Mouse (Mus musculus): ENCODE measurements around the gene Pkp1. TPM values are rescaled to one million over a fixed set of nuclear protein-coding genes. Genes with fewer than 3 reads are reported as not detected.
A peak's percentile ranks its signal among the peaks of the same experiment; 100 is the strongest.

Gene Pkp1
- polyA plus RNA-seq, 1 experiment: not detected

GRCm38 (mm10) chr1:135946247-135946646 is 27.2 kb upstream of the Pkp1 start:
- no peaks in the 10 kb centered on the region for H3K9me3 ChIP-seq (replicated peaks; ENCODE audit: control insufficient read depth, insufficient read depth, low read length, poor library complexity, severe bottlenecking)
- no peaks in the 10 kb centered on the region for H3K36me3 ChIP-seq (ENCODE audit: control insufficient read depth, insufficient read depth, low read length, poor library complexity, severe bottlenecking)
- H3K4me3 ChIP-seq (ENCODE audit: low read depth, low read length): no peak overlapping the region
- no peaks in the 10 kb centered on the region for H3K27me3 ChIP-seq (ENCODE audit: control insufficient read depth, insufficient read depth, low read length, poor library complexity, severe bottlenecking)
- TF ChIP-seq POLR2A (IDR thresholded peaks at IDR 0.05; ENCODE audit: insufficient read depth, low read length): no peak
- no peak for TF ChIP-seq CTCF (IDR thresholded peaks at IDR 0.05; ENCODE audit: low read depth, low read length)
- no peak for TF ChIP-seq EP300 (IDR thresholded peaks at IDR 0.05; ENCODE audit: insufficient read depth, low read depth, low read length)
- no peak overlapping the region for H3K9ac ChIP-seq (ENCODE audit: low read depth, poor library complexity, severe bottlenecking)
- no peaks in the 10 kb centered on the region for H3K4me1 ChIP-seq (ENCODE audit: control insufficient read depth, insufficient read depth, low read length)
- no peak overlapping the region for H3K27ac ChIP-seq (ENCODE audit: insufficient read depth, low read length)

DNA sequence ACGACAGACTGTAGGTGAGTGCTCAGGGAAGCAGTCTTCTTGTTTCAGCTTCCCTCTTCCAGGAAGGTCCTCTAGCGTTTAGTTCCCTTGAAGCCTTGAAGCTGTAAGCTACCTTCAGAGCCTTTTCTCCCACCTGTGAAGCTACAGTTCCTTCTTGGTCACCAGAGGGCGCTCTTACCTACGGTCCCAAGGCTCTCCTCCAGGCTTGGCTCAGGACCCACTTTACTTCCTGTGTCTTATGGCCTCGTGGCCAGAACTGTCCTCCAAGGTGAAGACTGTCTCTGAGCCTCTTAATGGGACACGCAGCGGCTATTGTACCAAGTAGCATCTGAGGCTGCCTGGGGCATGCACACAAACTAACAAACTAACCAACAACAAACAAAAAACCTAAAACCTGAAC is 26.7 kb upstream of the Pkp1 start:
- H3K27me3 ChIP-seq (ENCODE audit: control insufficient read depth, insufficient read depth, low read length, poor library complexity, severe bottlenecking): no peaks in the 10 kb centered on the region
- no peaks in the 10 kb centered on the region for H3K4me1 ChIP-seq (ENCODE audit: control insufficient read depth, insufficient read depth, low read length)
- no peaks in the 10 kb centered on the region for H3K9me3 ChIP-seq (replicated peaks; ENCODE audit: control insufficient read depth, insufficient read depth, low read length, poor library complexity, severe bottlenecking)
- no peak overlapping the region for H3K4me3 ChIP-seq (ENCODE audit: low read depth, low read length)
- no peaks in the 10 kb centered on the region for H3K36me3 ChIP-seq (ENCODE audit: control insufficient read depth, insufficient read depth, low read length, poor library complexity, severe bottlenecking)
- no peak overlapping the region for H3K27ac ChIP-seq (ENCODE audit: insufficient read depth, low read length)
- TF ChIP-seq POLR2A (IDR thresholded peaks at IDR 0.05; ENCODE audit: insufficient read depth, low read length) (no peak), CTCF (IDR thresholded peaks at IDR 0.05; ENCODE audit: low read depth, low read length) (peak; percentile 92), EP300 (IDR thresholded peaks at IDR 0.05; ENCODE audit: insufficient read depth, low read depth, low read length) (no peak)
- no peak overlapping the region for H3K9ac ChIP-seq (ENCODE audit: low read depth, poor library complexity, severe bottlenecking)

DNA sequence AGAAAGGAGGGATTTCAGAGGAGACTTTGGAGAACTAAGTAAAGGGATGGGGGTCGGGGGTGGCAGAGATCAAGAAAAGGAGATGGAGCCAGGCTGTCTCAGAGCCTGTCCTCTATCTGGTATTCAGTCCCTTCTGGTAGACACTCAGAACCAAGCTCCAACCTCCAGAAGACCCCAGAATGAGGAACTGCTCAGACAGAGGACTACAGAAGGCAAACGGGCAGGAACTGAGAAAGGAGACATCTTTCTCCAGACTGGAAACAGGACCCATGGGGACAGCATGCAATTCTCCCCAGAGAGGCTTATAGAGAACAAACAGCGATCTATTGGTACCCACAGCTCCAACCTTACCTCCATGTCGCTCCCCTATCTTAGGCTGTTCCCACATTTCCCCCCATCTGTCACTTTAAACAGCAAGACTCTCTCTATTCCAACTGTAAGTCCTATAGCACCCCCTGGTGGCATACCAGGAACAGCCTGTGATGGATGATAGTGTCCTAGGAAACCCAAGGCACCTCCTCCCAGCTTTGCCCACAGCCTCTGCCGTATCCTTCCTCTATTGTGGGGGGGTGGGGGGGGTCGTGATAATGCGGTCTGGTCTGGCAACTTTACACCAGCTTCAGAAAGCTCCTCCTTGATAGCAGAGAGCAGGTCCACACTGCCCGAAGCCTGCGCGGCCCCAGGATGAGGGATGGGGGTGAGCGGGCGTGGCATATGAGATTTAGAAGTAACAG is 25.7 kb upstream of the Pkp1 start:
- H3K27me3 ChIP-seq (ENCODE audit: control insufficient read depth, insufficient read depth, low read length, poor library complexity, severe bottlenecking): no peaks in the 10 kb centered on the region
- TF ChIP-seq EP300 (IDR thresholded peaks at IDR 0.05; ENCODE audit: insufficient read depth, low read depth, low read length) (no peak), CTCF (IDR thresholded peaks at IDR 0.05; ENCODE audit: low read depth, low read length) (peak; percentile 53)
- H3K27ac ChIP-seq (ENCODE audit: insufficient read depth, low read length): no peak overlapping the region
- H3K4me1 ChIP-seq (ENCODE audit: control insufficient read depth, insufficient read depth, low read length): no peaks in the 10 kb centered on the region
- no peak overlapping the region for H3K4me3 ChIP-seq (ENCODE audit: low read depth, low read length)
- no peaks in the 10 kb centered on the region for H3K36me3 ChIP-seq (ENCODE audit: control insufficient read depth, insufficient read depth, low read length, poor library complexity, severe bottlenecking)
- H3K9me3 ChIP-seq (replicated peaks; ENCODE audit: control insufficient read depth, insufficient read depth, low read length, poor library complexity, severe bottlenecking): no peaks in the 10 kb centered on the region
- H3K9ac ChIP-seq (ENCODE audit: low read depth, poor library complexity, severe bottlenecking): no peak overlapping the region

- Histone ChIP-seq H3K27me3 (ENCODE audit: control insufficient read depth, insufficient read depth, low read length, poor library complexity, severe bottlenecking) (no peaks in the 10 kb centered on the region), H3K4me1 (ENCODE audit: control insufficient read depth, insufficient read depth, low read length) (no peaks in the 10 kb centered on the region), H3K9me3 (replicated peaks; ENCODE audit: control insufficient read depth, insufficient read depth, low read length, poor library complexity, severe bottlenecking) (no peaks in the 10 kb centered on the region), H3K4me3 (ENCODE audit: low read depth, low read length) (no peak overlapping the region), H3K27ac (ENCODE audit: insufficient read depth, low read length) (no peak overlapping the region), H3K36me3 (ENCODE audit: control insufficient read depth, insufficient read depth, low read length, poor library complexity, severe bottlenecking) (no peaks in the 10 kb centered on the region), H3K9ac (ENCODE audit: low read depth, poor library complexity, severe bottlenecking) (no peak overlapping the region)
- TF ChIP-seq POLR2A (IDR thresholded peaks at IDR 0.05; ENCODE audit: insufficient read depth, low read length): no peak
- no peak for TF ChIP-seq EP300 (IDR thresholded peaks at IDR 0.05; ENCODE audit: insufficient read depth, low read depth, low read length)
- TF ChIP-seq CTCF (IDR thresholded peaks at IDR 0.05; ENCODE audit: low read depth, low read length): no peak
Measured at GRCm38 (mm10) chr1:135943713-135944112, 24.7 kb upstream of the Pkp1 start.

DNA sequence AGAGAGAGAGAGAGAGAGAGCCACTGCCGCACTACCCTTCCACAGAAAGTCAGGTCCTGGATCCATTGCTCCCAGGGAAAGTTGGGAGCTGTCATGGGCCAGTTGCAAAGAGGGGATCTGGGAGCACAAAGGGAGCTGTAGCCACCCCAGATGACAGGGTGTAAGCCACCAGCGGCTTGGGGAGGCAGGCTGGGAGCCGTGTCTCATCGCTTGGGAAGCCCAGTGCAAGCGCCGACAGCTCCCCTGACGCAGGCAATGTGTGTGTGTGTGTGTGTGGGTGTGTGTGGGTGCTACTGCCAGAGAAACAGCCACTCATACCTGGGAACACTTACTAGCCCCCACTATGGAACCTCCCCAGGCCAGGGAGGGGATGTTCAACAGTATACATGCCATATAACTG is 23.1 kb upstream of the Pkp1 start:
- Histone ChIP-seq H3K9me3 (replicated peaks; ENCODE audit: control insufficient read depth, insufficient read depth, low read length, poor library complexity, severe bottlenecking) (no peaks in the 10 kb centered on the region), H3K9ac (ENCODE audit: low read depth, poor library complexity, severe bottlenecking) (no peak overlapping the region), H3K27ac (ENCODE audit: insufficient read depth, low read length) (no peak overlapping the region), H3K4me1 (ENCODE audit: control insufficient read depth, insufficient read depth, low read length) (no peaks in the 10 kb centered on the region), H3K27me3 (ENCODE audit: control insufficient read depth, insufficient read depth, low read length, poor library complexity, severe bottlenecking) (no peaks in the 10 kb centered on the region), H3K4me3 (ENCODE audit: low read depth, low read length) (no peak overlapping the region), H3K36me3 (ENCODE audit: control insufficient read depth, insufficient read depth, low read length, poor library complexity, severe bottlenecking) (no peaks in the 10 kb centered on the region)
- no peak for TF ChIP-seq EP300 (IDR thresholded peaks at IDR 0.05; ENCODE audit: insufficient read depth, low read depth, low read length)
- no peak for TF ChIP-seq CTCF (IDR thresholded peaks at IDR 0.05; ENCODE audit: low read depth, low read length)
- TF ChIP-seq POLR2A (IDR thresholded peaks at IDR 0.05; ENCODE audit: insufficient read depth, low read length): no peak

DNA sequence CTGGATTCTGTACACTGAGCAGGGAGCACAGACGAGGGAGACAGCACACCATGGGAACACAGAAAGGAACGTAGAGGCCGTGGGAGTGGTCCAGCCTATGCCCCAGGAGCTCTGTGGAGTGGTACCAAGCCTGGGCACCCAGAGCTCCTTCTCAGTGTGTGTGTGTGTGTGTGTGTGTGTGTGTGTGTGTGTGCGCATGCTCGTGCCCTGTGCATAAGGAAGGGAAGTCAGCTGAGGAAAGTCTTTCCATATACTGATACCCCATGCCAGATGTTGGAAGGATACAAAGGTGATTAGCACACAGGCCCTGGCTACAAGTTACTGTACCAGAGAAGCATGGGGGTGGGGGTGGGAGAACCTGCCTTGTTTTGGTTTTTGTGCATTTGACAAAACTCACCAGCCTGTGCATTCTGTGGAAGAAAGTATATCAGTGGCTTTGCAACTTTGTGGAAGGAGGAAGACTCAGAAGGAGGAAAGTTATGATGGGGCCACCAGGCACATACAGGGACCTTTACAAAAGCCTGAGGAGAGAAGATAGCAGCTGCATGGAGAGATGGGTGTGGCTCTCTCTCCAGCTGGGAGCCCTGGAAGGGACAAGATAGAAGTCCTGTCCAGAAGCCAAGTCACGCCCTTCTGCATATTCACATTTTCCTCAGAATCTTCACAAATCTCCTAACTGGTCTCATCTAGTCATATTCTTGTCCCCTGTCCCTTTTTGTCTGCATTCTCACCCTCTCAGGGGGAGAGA is 22.4 kb upstream of the Pkp1 start:
- Histone ChIP-seq H3K27me3 (ENCODE audit: control insufficient read depth, insufficient read depth, low read length, poor library complexity, severe bottlenecking) (no peaks in the 10 kb centered on the region), H3K27ac (ENCODE audit: insufficient read depth, low read length) (no peak overlapping the region)

More for the DNA sequence above, 22.4 kb upstream of the Pkp1 start:
- no peaks in the 10 kb centered on the region for H3K9me3 ChIP-seq (replicated peaks; ENCODE audit: control insufficient read depth, insufficient read depth, low read length, poor library complexity, severe bottlenecking)
- no peak overlapping the region for H3K9ac ChIP-seq (ENCODE audit: low read depth, poor library complexity, severe bottlenecking)
- no peak for TF ChIP-seq EP300 (IDR thresholded peaks at IDR 0.05; ENCODE audit: insufficient read depth, low read depth, low read length)
- H3K36me3 ChIP-seq (ENCODE audit: control insufficient read depth, insufficient read depth, low read length, poor library complexity, severe bottlenecking): no peaks in the 10 kb centered on the region
- no peak overlapping the region for H3K4me3 ChIP-seq (ENCODE audit: low read depth, low read length)
- no peaks in the 10 kb centered on the region for H3K4me1 ChIP-seq (ENCODE audit: control insufficient read depth, insufficient read depth, low read length)

Data from ES-Bruce4 (cell line).